Mouse (Mus musculus) limb, embryonic 14.5 days (tissue): ENCODE measurements at regions not wholly inside any gene's neighbourhood (a gene's known extent, or its start where the extent isn't known, plus 50 kb on each side); places are given as distances from the start of the nearest gene placed in this dataset.

Source experiments
- ATAC-seq: fragments of 200-750 bp; cut with Nextera tagmentation; 2 replicates; pipeline ENCODE4 v1.8.0; 2017; ENCODE audit warnings: low read depth, moderate number of reproducible peaks, moderate TSS enrichment; ENCODE audit not compliant: low FRiP score
- DNase-seq: peaks from one replicate; pipeline ENCODE4 v3.0.0-alpha.2; 2015; ENCODE audit warnings: low spot score
- H3K27ac ChIP-seq: fragments of 300-500 bp; sonication (generic); replicated peaks from 2 replicates; pipeline ENCODE4 v1.5.1; 2014; ENCODE audit warnings: low read depth, mild to moderate bottlenecking, low read length, moderate library complexity, mixed read lengths
- H3K27me3 ChIP-seq: fragments of 300-500 bp; sonication (generic); 2 replicates; pipeline ENCODE4 v1.6.1; 2014; ENCODE audit warnings: low read length, mixed read lengths; ENCODE audit not compliant: control insufficient read depth, insufficient read depth
- H3K36me3 ChIP-seq: fragments of 300-500 bp; sonication (generic); 2 replicates; pipeline ENCODE4 v1.6.1; 2014; ENCODE audit warnings: mild to moderate bottlenecking, low read length, moderate library complexity, mixed read lengths; ENCODE audit not compliant: control insufficient read depth, insufficient read depth
- H3K4me1 ChIP-seq: fragments of 300-500 bp; sonication (generic); 2 replicates; pipeline ENCODE4 v1.6.1; 2014; ENCODE audit warnings: antibody characterized with exemption, low read length, mixed read lengths; ENCODE audit not compliant: control insufficient read depth, insufficient read depth
- H3K4me2 ChIP-seq: fragments of 300-500 bp; sonication (generic); replicated peaks from 2 replicates; pipeline ENCODE4 v1.6.1; 2014; ENCODE audit warnings: low read depth, mild to moderate bottlenecking, low read length, moderate library complexity; ENCODE audit not compliant: severe bottlenecking
- H3K4me3 ChIP-seq: fragments of 300-500 bp; sonication (generic); replicated peaks from 2 replicates; pipeline ENCODE4 v1.5.1; 2014; ENCODE audit warnings: low read length
- H3K9ac ChIP-seq: fragments of 300-500 bp; sonication (generic); 2 replicates; pipeline ENCODE4 v1.6.1; 2014; ENCODE audit warnings: mild to moderate bottlenecking, low read depth, low read length, moderate library complexity; ENCODE audit not compliant: severe bottlenecking
- H3K9me3 ChIP-seq: fragments of 300-500 bp; sonication (generic); 2 replicates; pipeline ENCODE4 v1.6.1; 2016; ENCODE audit warnings: low read length; ENCODE audit not compliant: control insufficient read depth
- POLR2A ChIP-seq: fragments of 200-500 bp; IDR thresholded peaks from 2 replicates; pipeline ENCODE4 v1.8.0; 2012; ENCODE audit warnings: inconsistent platforms, mild to moderate bottlenecking, moderate library complexity, borderline replicate concordance; ENCODE audit not compliant: insufficient read depth, insufficient read length; ENCODE audit errors: extremely low read depth
- WGBS: fragments of 180-500 bp; shearing (Covaris S2); extraction: QIAGEN DNeasy Blood & Tissue Kit; methylation state at CpG from one replicate; pipeline ENCODE4 v1.1.7; 2014; 5-methylcytosine and 5-hydroxymethylcytosine counted together

GRCm38 (mm10) chr2:133221762-133222556 is 276.3 kb upstream of the Fermt1 start:
- ATAC-seq (no peak), DNase-seq (no peak)
- H3K9me3 ChIP-seq: no peaks in the 10 kb centered on the region
- H3K4me3 ChIP-seq: no peak overlapping the region
- H3K36me3 ChIP-seq: no peaks in the 10 kb centered on the region
- 70% methylated on average over 4 of the region's 4 CpGs for WGBS
- no peak overlapping the region for H3K4me2 ChIP-seq
- H3K27me3 ChIP-seq: no peaks in the 10 kb centered on the region
- no peaks in the 10 kb centered on the region for H3K4me1 ChIP-seq
- no peak for TF ChIP-seq POLR2A
- H3K27ac ChIP-seq: no peak overlapping the region
- no peak overlapping the region for H3K9ac ChIP-seq

GRCm38 (mm10) chr2:133235175-133235920 is 289.6 kb upstream of the Fermt1 start:
- ATAC-seq: no peak
- no peak for TF ChIP-seq POLR2A
- WGBS: 56% methylated on average over 4 of the region's 4 CpGs

GRCm38 (mm10) chr2:133252131-133252530 is 299.8 kb upstream of the Bmp2 start:
- no peak overlapping the region for H3K9ac ChIP-seq
- WGBS: 78% methylated on average over 2 of the region's 2 CpGs
- no peaks in the 10 kb centered on the region for H3K36me3 ChIP-seq
- H3K27me3 ChIP-seq: no peaks in the 10 kb centered on the region
- no peaks in the 10 kb centered on the region for H3K4me1 ChIP-seq
- no peak overlapping the region for H3K4me3 ChIP-seq
- no peak overlapping the region for H3K27ac ChIP-seq
- no peaks in the 10 kb centered on the region for H3K9me3 ChIP-seq
- no peak overlapping the region for H3K4me2 ChIP-seq
- TF ChIP-seq POLR2A: no peak
- DNase-seq: no peak
- no peak for ATAC-seq

More at GRCm38 (mm10) chr2:133235175-133235920, 289.6 kb upstream of the Fermt1 start:
- no peaks in the 10 kb centered on the region for H3K27me3 ChIP-seq
- H3K4me3 ChIP-seq: no peak overlapping the region
- H3K9ac ChIP-seq: no peak overlapping the region
- no peaks in the 10 kb centered on the region for H3K4me1 ChIP-seq
- H3K4me2 ChIP-seq: no peak overlapping the region
- no peaks in the 10 kb centered on the region for H3K9me3 ChIP-seq
- H3K27ac ChIP-seq: no peak overlapping the region
- peak; percentile 25 for DNase-seq
- H3K36me3 ChIP-seq: no peaks in the 10 kb centered on the region

DNA sequence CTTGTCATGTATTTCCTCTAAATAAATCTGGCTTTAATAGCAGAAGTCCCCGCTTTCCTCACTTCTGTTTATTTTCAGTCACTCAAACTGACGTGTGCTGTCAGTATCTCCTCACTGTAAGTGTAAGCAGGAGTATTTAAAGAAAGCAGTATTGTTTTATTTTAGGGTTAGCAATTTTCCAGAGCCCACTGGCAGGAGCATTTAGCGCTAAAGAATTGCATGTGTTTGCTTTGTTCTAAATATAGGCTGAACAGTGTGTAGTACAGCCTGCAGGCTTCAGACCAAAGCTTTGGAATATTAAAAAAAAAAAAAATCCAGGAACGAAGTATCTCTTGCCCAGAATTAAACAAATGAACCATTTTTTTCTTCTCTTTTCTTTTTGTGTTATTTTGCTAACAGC is 277.5 kb upstream of the Bmp2 start:
- Histone ChIP-seq H3K36me3 (no peaks in the 10 kb centered on the region), H3K4me3 (no peak overlapping the region), H3K27ac (no peak overlapping the region), H3K9ac (no peak overlapping the region), H3K4me1 (no peaks in the 10 kb centered on the region), H3K27me3 (no peaks in the 10 kb centered on the region), H3K4me2 (no peak overlapping the region), H3K9me3 (no peaks in the 10 kb centered on the region)
- TF ChIP-seq POLR2A: no peak
- 34% methylated on average over 4 of the region's 4 CpGs for WGBS
- ATAC-seq: no peak
- no peak for DNase-seq

- Histone ChIP-seq H3K9me3 (no peaks in the 10 kb centered on the region), H3K36me3 (no peaks in the 10 kb centered on the region), H3K9ac (no peak overlapping the region), H3K4me1 (no peaks in the 10 kb centered on the region), H3K27ac (no peak overlapping the region), H3K27me3 (no peaks in the 10 kb centered on the region), H3K4me2 (no peak overlapping the region), H3K4me3 (no peak overlapping the region)
- TF ChIP-seq POLR2A: no peak
- 56% methylated on average over 4 of the region's 4 CpGs for WGBS
- DNase-seq (no peak), ATAC-seq (no peak)
Observed at GRCm38 (mm10) chr2:133278546-133278945, 273.4 kb upstream of the Bmp2 start.
